8 mouse cellular contexts compared by ENCODE assay signal in the genomic region with DNA sequence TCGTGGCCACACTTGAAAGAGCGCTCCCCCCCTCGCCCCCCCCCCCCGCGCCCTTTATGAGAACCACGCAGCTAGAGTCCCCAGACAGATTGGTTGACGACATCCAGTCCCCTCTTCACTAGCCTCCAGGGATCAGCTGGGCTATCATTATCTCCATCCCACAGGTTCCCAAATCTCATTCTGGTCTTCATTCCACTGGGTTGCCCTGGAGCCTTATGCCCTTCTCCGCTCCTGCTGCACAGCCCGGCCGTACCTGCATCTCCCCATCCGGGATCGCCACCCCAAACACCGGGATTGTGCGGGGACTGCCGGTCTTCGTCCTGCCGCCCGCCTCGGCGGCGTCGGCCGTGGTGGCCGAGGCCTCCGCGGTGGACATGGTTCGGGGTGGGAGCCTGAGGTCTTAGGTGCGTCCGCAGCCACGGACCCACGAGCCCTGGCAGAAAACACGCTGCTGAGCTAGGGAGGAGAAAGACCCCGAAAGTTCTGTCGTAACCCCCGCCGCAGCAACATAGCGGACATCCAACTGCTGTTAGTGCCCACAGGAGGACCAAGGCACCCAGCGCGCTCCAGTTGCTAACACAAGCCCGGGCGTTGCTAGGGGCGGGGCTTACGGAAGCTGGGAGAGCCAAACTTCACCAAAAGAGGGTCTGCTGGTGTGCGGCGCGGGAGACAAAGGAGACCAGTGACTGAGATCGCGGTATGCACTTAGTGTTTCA. TPM values are rescaled to one million over a fixed set of nuclear protein-coding genes. Genes with fewer than 3 reads are reported as not detected.
A peak's percentile ranks its signal among the peaks of the same experiment; 100 is the strongest.
DNase-seq lines count a peak whose midpoint lies in the region; ATAC-seq and TF ChIP-seq lines count a peak whose summit lies in the region.

A gene (minus strand): TSS at position 585 of the 716 bp plus-strand sequence.

- no peak for DNase-seq in CH12.LX (ENCODE audit: extremely low read depth)
- peak; percentile 83 for DNase-seq in brain, embryonic 18.5 days (ENCODE audit: low read depth, low spot score)
- DNase-seq in forebrain, embryonic 11.5 days (ENCODE audit: low spot score) = peak; percentile 93
- DNase-seq in kidney, postnatal 0 days (ENCODE audit: low spot score) = peak; percentile 90
- peak; percentile 71 for DNase-seq in liver
- peak; percentile 94 for DNase-seq in neural tube, embryonic 10.5 days (ENCODE audit: extremely low spot score, low spot score)
- peak; percentile 21 for DNase-seq in thymus, postnatal 0 days (ENCODE audit: low spot score)

- peak within 1 kb of the TSS in 1 of 3 experiments; percentile 41 for H3K4me3 ChIP-seq in CH12.LX (replicated peaks in 1 of 3; ENCODE audit: low read depth in 2 of 3, low read length in 2 of 3, poor library complexity in 1 of 3)
- peak within 1 kb of the TSS; percentile 74 for H3K4me3 ChIP-seq in forebrain, embryonic 11.5 days (ENCODE audit: low read depth, low read length)
- peak within 1 kb of the TSS; percentile 67 to 89 for H3K4me3 ChIP-seq in heart, embryonic 14.5 days (ENCODE audit: control insufficient read depth in 1 of 2, insufficient read depth in 1 of 2, low read depth in 1 of 2, low read length in 2 of 2)
- peak within 1 kb of the TSS; percentile 69 for H3K4me3 ChIP-seq in kidney, postnatal 0 days (replicated peaks; ENCODE audit: low read depth, low read length)

- no peak for TF ChIP-seq EP300 in CH12.LX (IDR thresholded peaks at IDR 0.05; ENCODE audit: low read length)

- H3K79me2 ChIP-seq in CH12.LX (replicated peaks; ENCODE audit: control insufficient read depth, extremely low read depth, insufficient read depth, poor library complexity, severe bottlenecking) = no peaks in the 10 kb centered on the region

- no peaks in the 10 kb centered on the region for H3K36me3 ChIP-seq in CH12.LX (replicated peaks in 1 of 2; ENCODE audit: control insufficient read depth in 1 of 2, insufficient read depth in 1 of 2, low read length in 1 of 2)
- no peaks in the 10 kb centered on the region for H3K36me3 ChIP-seq in forebrain, embryonic 11.5 days (ENCODE audit: control insufficient read depth, insufficient read depth, low read length)
- no peaks in the 10 kb centered on the region for H3K36me3 ChIP-seq in heart, embryonic 14.5 days (ENCODE audit: control insufficient read depth, insufficient read depth, low read length)
- H3K36me3 ChIP-seq in kidney, postnatal 0 days (ENCODE audit: insufficient read depth, low read length) = no peaks in the 10 kb centered on the region

- peak; percentile 98 for ATAC-seq in forebrain, embryonic 11.5 days (replicated peaks; ENCODE audit: low FRiP score)
- peak; percentile 87 for ATAC-seq in heart, embryonic 14.5 days (ENCODE audit: insufficient number of reproducible peaks, insufficient read depth, low FRiP score, low read depth)
- ATAC-seq in kidney, postnatal 0 days (replicated peaks; ENCODE audit: low FRiP score, low read depth) = peak; percentile 97

- H3K9me3 ChIP-seq in CH12.LX (replicated peaks; ENCODE audit: low read length) = no peaks in the 10 kb centered on the region
- no peaks in the 10 kb centered on the region for H3K9me3 ChIP-seq in forebrain, embryonic 11.5 days (ENCODE audit: control insufficient read depth, low read length)
- H3K9me3 ChIP-seq in heart, embryonic 14.5 days (ENCODE audit: control insufficient read depth, low read length) = no peaks in the 10 kb centered on the region
- H3K9me3 ChIP-seq in kidney, postnatal 0 days (replicated peaks; ENCODE audit: low read length) = no peaks in the 10 kb centered on the region

- H3K27ac ChIP-seq in CH12.LX (ENCODE audit: insufficient read depth, low read depth) = no peak within 1 kb of the TSS
- no peak within 1 kb of the TSS for H3K27ac ChIP-seq in forebrain, embryonic 11.5 days (ENCODE audit: low read depth, low read length)
- H3K27ac ChIP-seq in heart, embryonic 14.5 days (replicated peaks in 1 of 2; ENCODE audit: control insufficient read depth in 1 of 2, insufficient read depth in 1 of 2, low read depth in 2 of 2, low read length in 2 of 2) = no peak within 1 kb of the TSS
- H3K27ac ChIP-seq in kidney, postnatal 0 days = no peak within 1 kb of the TSS

- H3K4me2 ChIP-seq in CH12.LX (ENCODE audit: insufficient read depth, low read depth, poor library complexity, severe bottlenecking) = peak within 1 kb of the TSS; percentile 5; the same call in 1 of the 2 replicates
- peak within 1 kb of the TSS; percentile 88 for H3K4me2 ChIP-seq in forebrain, embryonic 11.5 days (ENCODE audit: low read depth, low read length, severe bottlenecking)
- H3K4me2 ChIP-seq in heart, embryonic 14.5 days (ENCODE audit: low read length) = peak within 1 kb of the TSS; percentile 98
- H3K4me2 ChIP-seq in kidney, postnatal 0 days (ENCODE audit: low read length) = peak within 1 kb of the TSS; percentile 97

- WGBS in forebrain, embryonic 11.5 days = under 1% methylated on average over 48 of the region's 48 CpGs
- under 1% methylated on average over 47 of the region's 48 CpGs for WGBS in heart, embryonic 14.5 days
- WGBS in kidney, postnatal 0 days = under 1% methylated on average over 46 of the region's 48 CpGs

- no peak for TF ChIP-seq POLR2A in CH12.LX (IDR thresholded peaks at IDR 0.05; ENCODE audit: low read depth, low read length)

- H3K27me3 ChIP-seq in CH12.LX (replicated peaks) = no peaks in the 10 kb centered on the region
- no peaks in the 10 kb centered on the region for H3K27me3 ChIP-seq in forebrain, embryonic 11.5 days (ENCODE audit: control insufficient read depth, insufficient read depth, low read length)
- peaks cover 6% of the 10 kb centered on the region; the same call in 1 of the 2 replicates for H3K27me3 ChIP-seq in heart, embryonic 14.5 days (ENCODE audit: control insufficient read depth, insufficient read depth, low read length)
- H3K27me3 ChIP-seq in kidney, postnatal 0 days (ENCODE audit: insufficient read depth, low read length) = no peaks in the 10 kb centered on the region

- in situ Hi-C loops in CH12.LX (cut with MboI; ENCODE audit: low pct_ligation_motif_present, low pct_unique_long_range_greater_than_20kb, low sequenced_read_pairs) = no loop called here

- TF ChIP-seq RAD21 in CH12.LX (IDR thresholded peaks at IDR 0.05; ENCODE audit: low read depth, low read length) = no peak

- no peak for TF ChIP-seq CTCF in CH12.LX (conservative IDR thresholded peaks at IDR 0.05 in 1 of 2, IDR thresholded peaks at IDR 0.05 in 1 of 2; ENCODE audit: low read depth in 2 of 2, low read length in 2 of 2)
- no peak for TF ChIP-seq CTCF in kidney, postnatal 0 days (IDR thresholded peaks at IDR 0.05; ENCODE audit: low read depth)

- peaks cover 0 to 17% of the 10 kb centered on the region in 2 experiments; a peak in 2 of 4 replicates for H3K4me1 ChIP-seq in CH12.LX (ENCODE audit: control insufficient read depth in 1 of 2, insufficient read depth in 2 of 2)
- no peaks in the 10 kb centered on the region; the same call in 1 of the 2 replicates for H3K4me1 ChIP-seq in forebrain, embryonic 11.5 days (replicated peaks; ENCODE audit: control insufficient read depth, insufficient read depth, low read length)
- H3K4me1 ChIP-seq in heart, embryonic 14.5 days (ENCODE audit: control insufficient read depth in 2 of 2, insufficient read depth in 2 of 2, low read length in 2 of 2) = 0 out of 4 replicates have a peak, but pooled peaks cover 0 to 4% of the 10 kb centered on the region in 2 experiments
- no peaks in the 10 kb centered on the region for H3K4me1 ChIP-seq in kidney, postnatal 0 days (replicated peaks; ENCODE audit: insufficient read depth, low read length)

- dilution Hi-C loops in CH12.LX (cut with MboI; ENCODE audit: extremely low pct_ligation_motif_present, extremely low pct_unique_long_range_greater_than_20kb, low sequenced_read_pairs) = no loop called here

- no peak within 1 kb of the TSS for H3K9ac ChIP-seq in CH12.LX (ENCODE audit: insufficient read depth, low read depth)
- peak within 1 kb of the TSS; percentile 57 for H3K9ac ChIP-seq in forebrain, embryonic 11.5 days (ENCODE audit: low read length)
- H3K9ac ChIP-seq in heart, embryonic 14.5 days (ENCODE audit: low read length) = peak within 1 kb of the TSS; percentile 74
- peak within 1 kb of the TSS; percentile 52 for H3K9ac ChIP-seq in kidney, postnatal 0 days (ENCODE audit: low read depth, low read length)

TF ChIP-seq in CH12.LX, 34 proteins besides CTCF, POLR2A, EP300 and RAD21:
- TF ChIP-seq UBTF (IDR thresholded peaks at IDR 0.05; ENCODE audit: low read depth, low read length) (no peak), JUN (IDR thresholded peaks at IDR 0.05; ENCODE audit: insufficient read depth, low read depth, low read length) (no peak), ZMIZ1 (IDR thresholded peaks at IDR 0.05; ENCODE audit: low read depth, low read length) (no peak), TBP (conservative IDR thresholded peaks at IDR 0.05; ENCODE audit: low read depth, low read length) (no peak), TCF12 (IDR thresholded peaks at IDR 0.05; ENCODE audit: low read depth, low read length) (no peak), IRF4 (IDR thresholded peaks at IDR 0.05; ENCODE audit: low read depth, low read length) (no peak), POLR2AphosphoS2 (IDR thresholded peaks at IDR 0.05; ENCODE audit: low read depth, low read length) (no peak), USF2 (conservative IDR thresholded peaks at IDR 0.05; ENCODE audit: low read depth, low read length) (no peak)

RNA-seq across cellular contexts. Expression of the gene that starts here (rescaled TPM):
- total RNA-seq in CH12.LX (2012; rRNA removed) (0.25 and 0.51 TPM in 2 replicates), CH12.LX (2014; rRNA removed) (1.2 and 1.8 TPM in 2 replicates)
- polyA plus RNA-seq in CH12.LX (2012; ENCODE audit: insufficient read length, low read depth) = 0.98 and 1.5 TPM in 2 replicates
- 3.9 and 7.0 TPM in 2 replicates for polyA plus RNA-seq in forebrain, embryonic 11.5 days (2014; fragmentation: Nextera tagmentation; extraction: Ambion mirVana)
- polyA plus RNA-seq in heart, embryonic 14.5 days (2014; fragmentation: Nextera tagmentation; extraction: Ambion mirVana) = 1.4 and 2.7 TPM in 2 replicates
- polyA plus RNA-seq in kidney, postnatal 0 days (2015; fragmentation: Nextera tagmentation; extraction: Ambion mirVana) = 1.6 and 3.7 TPM in 2 replicates
- polyA plus RNA-seq in thymus, postnatal 0 days (2015; fragmentation: Nextera tagmentation; extraction: Ambion mirVana) = 0.27 and 0.85 TPM in 2 replicates

Comparison
In these comparisons a context has a peak if more than half of its experiments do, and no peak if none do; other contexts are left out.
1. Peak in DNase-seq in thymus, postnatal 0 days; RNA of the gene not detected or under 1 TPM.
2. H3K4me2 ChIP-seq: peak in every context shown above with its lines; median percentile 98 in heart, embryonic 14.5 days; 97 in kidney, postnatal 0 days; 88 in forebrain, embryonic 11.5 days; 5 in CH12.LX.